Mouse (Mus musculus) activated CD4-positive, CD25-positive, alpha-beta regulatory T cell (primary cell): ENCODE results near the gene Wdr61. TPM values are rescaled to one million over a fixed set of nuclear protein-coding genes. Genes with fewer than 3 reads are reported as not detected.

Experiments used
- polyA plus RNA-seq, 2 experiments: library from polyadenylated mRNA; unstranded; fragments of 100-300 nt; shearing (Covaris generic); gene quantifications; one replicate each; pipeline ENCODE4 v1.2.1; 2017

Gene Wdr61
- 100 to 1,000 TPM in 1 of 2 experiments, 10 to 100 TPM in 1; 88.3 to 106 TPM for polyA plus RNA-seq

DNA sequence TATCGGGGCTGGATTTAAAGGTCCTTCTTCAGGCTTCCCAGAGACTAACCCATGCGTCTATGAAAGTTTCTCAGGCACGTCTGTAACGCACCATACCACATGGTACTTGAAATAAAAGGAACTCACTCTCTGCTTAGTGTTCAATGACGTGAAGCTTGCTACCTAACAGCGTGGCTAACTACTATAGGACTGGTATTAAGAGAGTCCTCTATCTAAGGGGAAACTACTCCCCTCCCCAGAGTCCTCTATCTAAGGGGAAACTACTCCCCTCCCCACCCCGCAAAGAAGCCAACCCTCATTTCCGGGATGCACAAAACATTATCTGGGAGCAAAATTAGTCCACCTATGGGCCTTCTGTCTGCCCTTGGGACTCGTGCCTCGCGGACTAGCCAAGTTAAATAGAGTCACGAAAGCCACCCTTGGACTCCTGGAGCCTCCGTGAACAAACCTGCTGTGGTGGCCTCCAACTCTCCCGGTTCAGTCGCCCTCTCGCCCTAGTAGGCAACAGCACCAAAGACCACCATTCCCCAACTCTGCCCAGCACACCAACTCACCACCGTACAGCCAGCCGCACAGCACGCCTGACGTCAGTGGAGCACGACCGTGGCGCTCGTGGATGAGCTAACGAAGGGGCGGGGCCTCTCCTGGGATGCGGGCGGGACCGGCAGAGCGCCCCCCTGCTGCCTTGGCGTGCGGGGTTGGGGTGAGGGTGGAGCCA, at the start of gene Wdr61:
Gene Wdr61, minus strand, starts transcription at position 599 of the 718 bp plus-strand sequence.

DNA sequence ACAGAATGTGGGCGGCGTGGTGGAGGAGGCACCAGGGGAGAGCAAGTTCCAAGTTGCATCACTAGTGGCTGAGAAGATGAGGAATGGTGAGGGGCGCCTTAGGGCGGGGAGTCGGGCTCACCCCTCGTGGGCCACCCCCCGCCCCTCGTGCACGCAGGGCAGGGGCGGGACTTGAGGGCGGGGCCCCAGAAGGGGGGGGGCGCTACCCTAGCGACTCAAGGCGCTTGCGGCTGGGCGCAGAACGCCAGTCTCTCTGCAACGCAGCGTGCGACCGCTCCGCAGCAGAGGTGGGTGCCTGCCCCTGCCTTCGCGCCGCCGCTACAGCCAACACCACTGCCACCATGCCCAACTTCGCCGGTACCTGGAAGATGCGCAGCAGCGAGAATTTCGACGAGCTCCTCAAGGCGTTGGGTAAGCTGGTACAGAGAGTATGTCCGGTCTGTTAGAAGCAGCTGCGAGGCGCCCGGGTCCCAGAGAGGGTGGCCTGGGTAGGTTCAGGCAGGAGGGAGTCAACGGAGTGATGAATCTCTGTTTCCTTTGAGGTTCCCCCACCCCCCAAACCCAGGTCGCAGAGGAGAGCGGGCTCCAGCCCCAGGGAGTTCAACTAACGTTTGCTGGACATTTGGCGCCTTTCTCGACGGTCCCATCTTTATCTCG, 30.4 kb upstream of the Wdr61 start, which contains the start of gene Crabp1:
Gene Crabp1, plus strand, starts transcription at position 188 of the 657 bp plus-strand sequence.

DNA sequence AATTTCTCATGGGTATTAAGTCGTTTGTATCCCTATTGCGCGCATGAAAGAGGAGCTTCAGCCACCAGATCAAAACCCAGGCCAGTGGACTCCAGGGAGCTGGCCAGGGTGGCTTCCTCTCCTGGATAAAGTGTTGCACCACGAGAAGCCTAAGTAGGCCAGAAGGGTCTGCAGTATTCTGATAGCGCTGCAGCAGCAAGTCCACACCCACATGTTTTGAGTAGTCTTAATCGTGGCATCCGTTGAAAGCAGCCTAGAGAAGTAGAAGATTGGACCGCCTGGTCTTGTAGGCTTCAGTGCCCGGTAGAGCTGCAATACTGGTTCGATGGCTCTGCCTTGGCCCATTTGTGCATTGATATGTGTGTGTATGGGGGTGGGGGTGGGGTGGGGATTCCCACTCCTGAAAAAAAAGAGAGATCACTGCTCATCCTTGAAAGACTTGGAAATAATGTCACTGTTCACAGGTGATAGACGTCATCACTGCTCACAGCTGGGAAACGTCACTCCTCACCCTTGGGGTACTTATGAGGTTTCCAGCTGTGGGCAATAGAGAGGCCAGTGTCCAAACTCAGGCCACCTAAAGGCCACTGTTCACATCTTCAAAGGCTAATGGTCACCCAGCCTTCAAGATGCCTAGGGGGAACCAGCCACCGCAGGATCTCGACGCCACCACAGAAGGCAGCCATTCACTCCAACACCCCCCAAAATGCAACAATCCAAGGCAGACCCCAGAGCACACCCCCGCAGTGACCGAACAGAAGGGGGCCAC, 35.8 kb downstream of the Wdr61 start, which contains the start of gene Dnaja4:
Gene Dnaja4, plus strand, starts transcription at position 556 of the 769 bp plus-strand sequence.

Other genes starting within 250 kb of the Wdr61 start
- under 1 TPM in 1 of 2 experiments, not detected in 1; 0.55 TPM for gene Dmxl2, start 232.9 kb downstream of the Wdr61 start, polyA plus RNA-seq
- not detected for gene Sh2d7, start 195.5 kb downstream of the Wdr61 start, polyA plus RNA-seq
- gene Cib2, start 174.3 kb downstream of the Wdr61 start, polyA plus RNA-seq, result 1 to 10 TPM; 2.0 to 7.3 TPM
- 100 to 1,000 TPM; 109 to 150 TPM for gene Idh3a, start 148.2 kb downstream of the Wdr61 start, polyA plus RNA-seq
- gene Acsbg1, start 72.6 kb downstream of the Wdr61 start, polyA plus RNA-seq, result 10 to 100 TPM; 27.1 to 88.9 TPM
- gene Dnaja4, start 35.6 kb downstream of the Wdr61 start, polyA plus RNA-seq, result 10 to 100 TPM; 23.6 to 24.0 TPM
- not detected for gene Crabp1, start 30.2 kb upstream of the Wdr61 start, polyA plus RNA-seq
- gene Ireb2, start 129.3 kb upstream of the Wdr61 start, polyA plus RNA-seq, result 10 to 100 TPM; 19.2 to 20.4 TPM
- under 1 TPM; 0.37 to 0.77 TPM for gene Hykk, start 182.8 kb upstream of the Wdr61 start, polyA plus RNA-seq
- 100 to 1,000 TPM; 311 to 343 TPM for gene Psma4, start 216.3 kb upstream of the Wdr61 start, polyA plus RNA-seq
- gene AY074887, start 216.5 kb upstream of the Wdr61 start, polyA plus RNA-seq, result under 1 TPM in 1 of 2 experiments, not detected in 1; 0.42 TPM
- gene Chrna5, start 246.4 kb upstream of the Wdr61 start, polyA plus RNA-seq, result under 1 TPM in 1 of 2 experiments, not detected in 1; 0.29 TPM